Mouse (Mus musculus) heart, postnatal 4 days (tissue): ENCODE measurements at regions not wholly inside any gene's neighbourhood (a gene's known extent, or its start where the extent isn't known, plus 50 kb on each side); places are given as distances from the start of the nearest gene placed in this dataset.
A peak's percentile ranks its signal among the peaks of the same experiment; 100 is the strongest.

ENCODE experiments used
- DNase-seq: peaks from one replicate; pipeline ENCODE4 v3.0.0; 2021

- no peak for DNase-seq
Measured at GRCm38 (mm10) chr12:95937705-95938104, 245.7 kb downstream of the Flrt2 start.

DNA sequence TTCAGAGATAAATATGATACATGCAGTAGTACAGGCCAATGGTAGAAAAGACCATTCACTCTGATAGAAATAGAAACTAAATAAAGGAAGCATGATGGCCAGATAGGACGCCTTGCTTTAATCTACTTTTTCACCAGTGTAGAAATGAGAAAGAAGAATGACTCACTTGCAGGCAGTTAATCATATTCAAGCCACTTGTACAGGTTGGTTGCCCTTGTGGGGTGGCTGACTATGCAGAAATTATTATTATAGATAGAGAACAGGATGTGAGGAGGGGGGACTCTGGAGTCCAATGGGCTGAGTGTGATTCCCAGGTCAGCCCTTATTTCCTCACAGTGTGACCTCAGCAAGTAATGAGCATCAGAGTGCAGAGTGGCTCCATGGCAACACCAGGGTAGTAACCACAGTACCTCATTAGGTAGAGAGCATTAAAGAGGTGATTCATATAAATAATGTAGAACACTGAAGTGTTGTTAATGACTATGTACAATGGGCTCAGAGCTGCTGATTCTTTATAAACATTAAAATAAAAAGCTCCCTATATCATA is 248.5 kb downstream of the Flrt2 start:
- DNase-seq: no peak

GRCm38 (mm10) chr12:95959786-95960504 is 267.9 kb downstream of the Flrt2 start:
- no peak for DNase-seq

- DNase-seq: no peak
Measured at GRCm38 (mm10) chr12:95960505-95960871, 268.5 kb downstream of the Flrt2 start.

GRCm38 (mm10) chr12:95962817-95963216 is 270.8 kb downstream of the Flrt2 start:
- no peak for DNase-seq

- no peak for DNase-seq
Measured at GRCm38 (mm10) chr12:95988669-95989288, 296.8 kb downstream of the Flrt2 start.

- no peak for DNase-seq
Measured at GRCm38 (mm10) chr12:95994963-95995362, 302.9 kb downstream of the Flrt2 start.

- no peak for DNase-seq
Measured at GRCm38 (mm10) chr12:96030180-96030579, 338.2 kb downstream of the Flrt2 start.

DNA sequence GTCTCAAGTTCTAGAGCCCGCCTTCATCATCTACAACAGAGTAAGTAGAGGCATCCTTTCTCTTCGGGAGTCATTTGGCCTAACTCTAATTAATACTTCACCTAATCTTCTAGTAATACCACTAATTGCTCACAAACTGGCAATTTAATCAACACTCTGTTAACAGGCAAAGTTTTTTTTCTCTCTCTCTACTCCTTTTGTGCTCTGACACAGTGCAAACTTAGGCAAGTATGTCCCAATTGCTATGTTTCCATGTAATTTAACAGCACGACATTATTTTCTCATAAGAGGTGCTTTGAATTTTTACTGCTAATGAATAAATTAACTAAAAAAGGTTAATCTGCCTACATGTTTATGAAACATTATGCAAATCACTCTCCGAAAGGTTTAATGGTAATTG is 383.3 kb downstream of the Flrt2 start:
- no peak for DNase-seq

DNA sequence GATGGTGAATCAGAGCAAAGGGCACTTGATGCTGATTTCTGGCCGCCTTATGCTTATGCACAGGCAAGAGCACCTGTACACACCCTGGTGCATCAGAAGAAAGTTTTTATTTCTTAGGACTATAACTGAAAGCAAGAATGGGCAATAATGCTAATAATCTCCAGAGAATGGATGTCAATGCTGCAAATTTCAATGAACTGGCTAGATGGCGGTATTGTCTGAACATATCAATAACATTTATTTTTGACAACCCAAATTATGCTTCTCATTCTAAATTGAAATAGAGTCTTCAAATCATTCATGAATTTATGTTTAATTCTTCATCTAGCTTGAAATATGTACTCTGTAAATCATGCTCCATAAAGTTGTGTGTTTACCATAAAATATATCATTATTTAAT is 399.0 kb downstream of the Flrt2 start:
- no peak for DNase-seq

GRCm38 (mm10) chr12:96106254-96106653 is 414.2 kb downstream of the Flrt2 start:
- DNase-seq: no peak

- no peak for DNase-seq
Measured at GRCm38 (mm10) chr12:96114727-96115379, 422.8 kb downstream of the Flrt2 start.

- no peak for DNase-seq
Measured at GRCm38 (mm10) chr12:96117553-96117952, 425.5 kb downstream of the Flrt2 start.

- no peak for DNase-seq
Measured at GRCm38 (mm10) chr12:96124156-96124931, 432.3 kb downstream of the Flrt2 start.

GRCm38 (mm10) chr12:96129870-96130454 is 437.9 kb downstream of the Flrt2 start:
- DNase-seq: no peak

DNA sequence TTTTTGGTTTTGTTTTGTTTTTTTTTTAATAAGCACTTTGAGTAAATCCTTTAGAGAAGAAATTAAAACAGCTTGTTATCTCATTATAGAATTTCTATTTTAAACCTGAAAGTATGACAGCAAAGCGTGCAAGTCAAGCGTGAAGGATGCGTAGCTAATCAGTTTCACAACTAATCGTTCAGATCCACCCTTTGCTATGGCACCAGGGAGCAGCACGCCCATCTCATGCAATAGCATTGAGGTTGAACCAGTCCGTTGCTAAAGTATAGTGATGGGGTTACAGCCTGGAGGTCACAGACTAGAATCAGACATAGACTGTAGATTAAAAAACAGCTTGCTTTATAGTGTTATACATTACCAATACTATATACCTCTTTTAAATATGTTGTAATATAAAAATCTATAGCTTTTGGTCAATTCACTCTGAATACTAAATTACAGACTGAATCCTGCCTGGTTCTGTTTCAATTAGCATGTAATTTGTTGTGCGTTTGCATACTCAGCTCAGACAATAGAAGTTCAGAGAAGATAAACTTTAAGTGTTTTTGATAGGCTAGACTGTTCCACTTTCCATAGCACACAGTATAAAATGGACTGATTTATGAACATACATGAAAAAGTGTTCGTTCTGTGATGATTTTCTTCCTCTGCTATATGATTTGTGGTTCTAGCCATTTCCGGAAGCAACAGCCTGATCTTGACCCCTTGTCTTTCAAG is 438.9 kb downstream of the Flrt2 start:
- no peak for DNase-seq

DNA sequence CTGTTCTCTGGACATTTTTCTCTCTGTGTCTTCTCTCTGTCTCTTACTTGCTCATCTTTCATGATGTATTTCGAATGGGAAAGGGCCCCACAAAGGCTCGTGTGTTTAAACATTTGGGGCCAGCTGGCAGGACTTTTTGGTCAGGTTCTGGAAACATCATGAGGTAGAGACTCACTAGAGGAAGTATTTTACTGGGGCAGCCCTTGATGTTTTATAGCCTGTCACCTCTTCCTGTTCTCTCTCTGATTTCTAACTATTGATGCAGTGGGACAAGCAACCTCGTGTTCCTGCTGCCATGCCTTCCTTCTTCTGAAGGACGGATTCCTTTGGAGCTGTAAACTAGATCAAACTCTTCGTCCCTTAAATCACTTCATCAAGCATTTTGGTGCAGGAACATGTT is 442.1 kb downstream of the Flrt2 start:
- DNase-seq: no peak

GRCm38 (mm10) chr12:96141748-96142147 is 449.7 kb downstream of the Flrt2 start:
- DNase-seq: no peak

GRCm38 (mm10) chr12:96154095-96154494 is 462.1 kb downstream of the Flrt2 start:
- DNase-seq: no peak

GRCm38 (mm10) chr12:96167551-96167950 is 475.5 kb downstream of the Flrt2 start:
- peak; percentile 7 for DNase-seq

GRCm38 (mm10) chr12:96198928-96199327 is 506.9 kb downstream of the Flrt2 start:
- no peak for DNase-seq

- DNase-seq: no peak
Measured at GRCm38 (mm10) chr12:96201855-96202254, 509.8 kb downstream of the Flrt2 start.
